Mouse (Mus musculus): ENCODE measurements around the gene Arfgap3.

GRCm38 (mm10) chr15:83299450-83299849 is 50.6 kb downstream of the Arfgap3 start:
- TF ChIP-seq CTCF (conservative IDR thresholded peaks at IDR 0.05; ENCODE audit: low read length) (no peak), POU5F1 (IDR thresholded peaks at IDR 0.05; ENCODE audit: borderline replicate concordance, low read length) (no peak), NANOG (IDR thresholded peaks at IDR 0.05; ENCODE audit: borderline replicate concordance, low read length) (no peak)

All from E14TG2a.4 (cell line).